Mouse (Mus musculus) B cell, adult (primary cell): Measurements from ENCODE around the gene Vsig4. TPM values are rescaled to one million over a fixed set of nuclear protein-coding genes. Genes with fewer than 3 reads are reported as not detected.

Experiments
- total RNA-seq: library from RNA; stranded (reverse); gene quantifications from 4 replicates; pipeline ENCODE4 v1.2.4, GENCODE M21; 2023; ENCODE audit not compliant: inconsistent age

Gene Vsig4
- not detected in 4 replicates for total RNA-seq

GRCm38 (mm10) chrX:96293338-96293737 is at the start of gene Vsig4:
Gene Vsig4 (minus strand): TSS chrX:96293438.

Other genes with a start within 250 kb of the Vsig4 start
- gene Msn, start 197.4 kb downstream of the Vsig4 start, total RNA-seq = 665 to 702 TPM (median 678 TPM) in 4 replicates
- gene Heph, start 161.9 kb upstream of the Vsig4 start, total RNA-seq = not detected in 4 replicates
- 0.18 TPM in 1 of 4 replicates, not detected in the others for gene Hsf3, start 162.9 kb upstream of the Vsig4 start, total RNA-seq